12 mouse cellular contexts compared by ENCODE assay signal in the genomic region with DNA sequence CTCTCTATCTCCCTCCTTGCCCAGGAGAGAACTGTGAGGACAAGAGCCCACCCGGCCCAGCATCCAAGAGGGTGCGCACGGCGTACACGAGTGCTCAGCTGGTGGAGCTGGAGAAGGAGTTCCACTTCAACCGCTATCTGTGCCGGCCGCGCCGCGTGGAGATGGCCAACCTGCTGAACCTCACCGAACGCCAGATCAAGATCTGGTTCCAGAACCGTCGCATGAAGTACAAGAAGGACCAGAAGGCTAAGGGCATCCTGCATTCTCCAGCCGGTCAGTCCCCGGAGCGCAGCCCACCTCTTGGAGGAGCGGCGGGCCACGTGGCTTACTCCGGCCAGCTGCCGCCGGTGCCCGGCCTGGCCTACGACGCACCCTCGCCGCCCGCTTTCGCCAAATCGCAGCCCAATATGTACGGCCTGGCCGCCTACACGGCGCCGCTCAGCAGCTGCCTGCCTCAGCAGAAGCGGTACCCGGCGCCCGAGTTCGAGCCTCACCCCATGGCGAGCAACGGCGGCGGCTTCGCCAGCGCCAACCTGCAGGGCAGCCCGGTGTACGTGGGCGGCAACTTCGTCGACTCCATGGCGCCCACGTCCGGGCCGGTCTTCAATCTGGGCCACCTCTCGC. TPM values are rescaled to one million over a fixed set of nuclear protein-coding genes. Genes with fewer than 3 reads are reported as not detected.
DNase-seq lines count a peak whose midpoint lies in the region; ATAC-seq and TF ChIP-seq lines count a peak whose summit lies in the region.
"Had no signal": no experiment of that assay in that cellular context is flagged by ENCODE, and none has a peak within 500 bp of the region (broad histone marks: within the 10 kb centered on the region; RNA-seq: fewer than 3 reads in every experiment).

No protein-coding gene starts in this region.

- H3K9me3 ChIP-seq in forebrain, embryonic 10.5 days: no peaks in the 10 kb centered on the region
- H3K9me3 ChIP-seq in forebrain, embryonic 14.5 days (replicated peaks; ENCODE audit: control insufficient read depth, low read length): no peaks in the 10 kb centered on the region
- no peaks in the 10 kb centered on the region for H3K9me3 ChIP-seq in lung, embryonic 14.5 days (ENCODE audit: low read depth, low read length)
- H3K9me3 ChIP-seq in hindbrain, postnatal 0 days (ENCODE audit: low read length): no peaks in the 10 kb centered on the region
- H3K9me3 ChIP-seq in neural tube, embryonic 15.5 days (replicated peaks): no peaks in the 10 kb centered on the region

- TF ChIP-seq CTCF in lung, embryonic 14.5 days (IDR thresholded peaks at IDR 0.05; ENCODE audit: low read depth): no peak
- TF ChIP-seq CTCF in hindbrain, postnatal 0 days (IDR thresholded peaks at IDR 0.05; ENCODE audit: low read depth): no peak

- no peak overlapping the region for H3K27ac ChIP-seq in forebrain, embryonic 10.5 days
- H3K27ac ChIP-seq in forebrain, embryonic 14.5 days (ENCODE audit: low read depth, low read length): no peak overlapping the region
- H3K27ac ChIP-seq in lung, embryonic 14.5 days (ENCODE audit: low read depth): no peak overlapping the region
- peak overlapping the region; percentile 78 for H3K27ac ChIP-seq in hindbrain, postnatal 0 days
- peak overlapping the region; percentile 78 for H3K27ac ChIP-seq in neural tube, embryonic 15.5 days (replicated peaks)

- no peak overlapping the region for H3K4me2 ChIP-seq in forebrain, embryonic 14.5 days (ENCODE audit: low read length)
- peak overlapping the region; percentile 10; the same call in 1 of the 2 replicates for H3K4me2 ChIP-seq in lung, embryonic 14.5 days
- H3K4me2 ChIP-seq in hindbrain, postnatal 0 days (ENCODE audit: low read depth, low read length): peak overlapping the region; percentile 51
- H3K4me2 ChIP-seq in neural tube, embryonic 15.5 days: peak overlapping the region; percentile 62

- no peak overlapping the region for H3K9ac ChIP-seq in forebrain, embryonic 14.5 days (ENCODE audit: low read length)
- H3K9ac ChIP-seq in lung, embryonic 14.5 days: no peak overlapping the region
- H3K9ac ChIP-seq in hindbrain, postnatal 0 days (replicated peaks; ENCODE audit: low read length): peak overlapping the region; percentile 38
- H3K9ac ChIP-seq in neural tube, embryonic 15.5 days (replicated peaks): peak overlapping the region; percentile 36

- peaks cover 100% of the 10 kb centered on the region for H3K27me3 ChIP-seq in forebrain, embryonic 10.5 days (ENCODE audit: poor library complexity, severe bottlenecking)
- H3K27me3 ChIP-seq in forebrain, embryonic 14.5 days (replicated peaks; ENCODE audit: control insufficient read depth, insufficient read depth, low read length): peaks cover 97% of the 10 kb centered on the region
- H3K27me3 ChIP-seq in lung, embryonic 14.5 days (ENCODE audit: insufficient read depth, low read length): peaks cover 99% of the 10 kb centered on the region
- peaks cover 88% of the 10 kb centered on the region for H3K27me3 ChIP-seq in hindbrain, postnatal 0 days (ENCODE audit: insufficient read depth, low read length)
- H3K27me3 ChIP-seq in neural tube, embryonic 15.5 days (replicated peaks): no peaks in the 10 kb centered on the region

- H3K4me3 ChIP-seq in forebrain, embryonic 10.5 days: no peak overlapping the region; the same call in 1 of the 2 replicates
- H3K4me3 ChIP-seq in forebrain, embryonic 14.5 days (ENCODE audit: low read depth, low read length): no peak overlapping the region
- H3K4me3 ChIP-seq in lung, embryonic 14.5 days (ENCODE audit: low read depth, low read length): peak overlapping the region; percentile 14
- H3K4me3 ChIP-seq in hindbrain, postnatal 0 days (ENCODE audit: low read length): peak overlapping the region; percentile 24
- H3K4me3 ChIP-seq in neural tube, embryonic 15.5 days (replicated peaks): peak overlapping the region; percentile 24
- H3K4me3 ChIP-seq: myocyte had no signal

- H3K4me1 ChIP-seq in forebrain, embryonic 10.5 days: peaks cover 24% of the 10 kb centered on the region
- H3K4me1 ChIP-seq in forebrain, embryonic 14.5 days (ENCODE audit: control insufficient read depth, insufficient read depth, low read length): peaks cover 5% of the 10 kb centered on the region; the same call in 1 of the 2 replicates
- H3K4me1 ChIP-seq in lung, embryonic 14.5 days (ENCODE audit: insufficient read depth): no peaks in the 10 kb centered on the region
- no peaks in the 10 kb centered on the region for H3K4me1 ChIP-seq in hindbrain, postnatal 0 days (ENCODE audit: insufficient read depth, low read length)
- peaks cover 63% of the 10 kb centered on the region for H3K4me1 ChIP-seq in neural tube, embryonic 15.5 days

- no peak; the same call in 1 of the 2 replicates for ATAC-seq in forebrain, embryonic 14.5 days
- ATAC-seq in lung, embryonic 14.5 days (ENCODE audit: insufficient read depth): no peak
- no peak for ATAC-seq in hindbrain, postnatal 0 days
- no peak for ATAC-seq in neural tube, embryonic 15.5 days (ENCODE audit: low FRiP score)

- under 1% methylated on average over 58 of the region's 58 CpGs for WGBS in forebrain, embryonic 10.5 days
- WGBS in forebrain, embryonic 14.5 days: under 1% methylated on average over 57 of the region's 58 CpGs
- WGBS in lung, embryonic 14.5 days: 2% methylated on average over 58 of the region's 58 CpGs
- under 1% methylated on average over 57 of the region's 58 CpGs for WGBS in hindbrain, postnatal 0 days
- 3% methylated on average over 58 of the region's 58 CpGs for WGBS in neural tube, embryonic 15.5 days

- peak; percentile 46 for DNase-seq in forebrain, embryonic 10.5 days (ENCODE audit: extremely low spot score, low spot score)
- DNase-seq in forebrain, embryonic 14.5 days (ENCODE audit: low spot score): no peak
- DNase-seq in lung, embryonic 14.5 days: no peak
- DNase-seq in lung, postnatal 25 days (ENCODE audit: low spot score): no peak
- peak; percentile 19 for DNase-seq in hindbrain, postnatal 0 days (ENCODE audit: low spot score)
- no peak for DNase-seq in cerebellum, postnatal 4 days (ENCODE audit: low spot score in 2 of 2)
- DNase-seq in left cerebral cortex, postnatal 25 days (ENCODE audit: low spot score in 2 of 2): no peak
- DNase-seq: cerebellum, adult 8-10 months had no signal

- no peaks in the 10 kb centered on the region for H3K36me3 ChIP-seq in forebrain, embryonic 10.5 days (replicated peaks)
- H3K36me3 ChIP-seq in forebrain, embryonic 14.5 days (ENCODE audit: control insufficient read depth, insufficient read depth, low read length): no peaks in the 10 kb centered on the region
- H3K36me3 ChIP-seq in lung, embryonic 14.5 days (ENCODE audit: insufficient read depth): no peaks in the 10 kb centered on the region
- no peaks in the 10 kb centered on the region for H3K36me3 ChIP-seq in hindbrain, postnatal 0 days (ENCODE audit: insufficient read depth, low read length)
- 0 out of 2 replicates have a peak, but pooled peaks cover 6% of the 10 kb centered on the region for H3K36me3 ChIP-seq in neural tube, embryonic 15.5 days

- intact Hi-C loops in left cerebral cortex, postnatal 25 days (cut with DNase I): loop anchor here (5.0 to 10.0 kb wide), 2 partner anchors 94 to 678 kb away; no protein-coding TSS in a partner anchor

RNA-seq across cellular contexts. Expression of gene Hoxd1, which starts 16.4 kb away (rescaled TPM):
- not detected in 2 replicates for polyA plus RNA-seq in forebrain, embryonic 10.5 days (2016; fragmentation: Nextera tagmentation; extraction: Ambion mirVana)
- not detected in 2 replicates for polyA plus RNA-seq in forebrain, embryonic 14.5 days (2014; fragmentation: Nextera tagmentation; extraction: Ambion mirVana)
- 0.09 TPM in 1 of 2 replicates, not detected in the other for polyA plus RNA-seq in lung, embryonic 14.5 days (2014; fragmentation: Nextera tagmentation; extraction: Ambion mirVana)
- 0.26 and 1.7 TPM in 2 replicates for total RNA-seq in hindbrain, postnatal 0 days (2014; rRNA removed)
- polyA plus RNA-seq in hindbrain, postnatal 0 days (2015; fragmentation: Nextera tagmentation; extraction: Ambion mirVana): 0.43 and 0.46 TPM in 2 replicates
- polyA plus RNA-seq in neural tube, embryonic 15.5 days (2015; fragmentation: Nextera tagmentation; extraction: Ambion mirVana): 1.7 and 2.1 TPM in 2 replicates
- total RNA-seq in left cerebral cortex, postnatal 25 days (2021): under 1 TPM in 1 of 2 experiments, not detected in 1; 0.37 TPM
- total RNA-seq: heart, postnatal 25 days; left cerebral cortex, postnatal 14 days had no signal
- polyA plus RNA-seq: myocyte had no signal

RNA-seq across cellular contexts. Expression of gene Gm28230, which starts 19.9 kb away (rescaled TPM):
- polyA plus RNA-seq in forebrain, embryonic 10.5 days (2016; fragmentation: Nextera tagmentation; extraction: Ambion mirVana): not detected in 2 replicates
- polyA plus RNA-seq in forebrain, embryonic 14.5 days (2014; fragmentation: Nextera tagmentation; extraction: Ambion mirVana): not detected in 2 replicates
- polyA plus RNA-seq in lung, embryonic 14.5 days (2014; fragmentation: Nextera tagmentation; extraction: Ambion mirVana): not detected in 2 replicates
- 1.3 and 3.5 TPM in 2 replicates for total RNA-seq in hindbrain, postnatal 0 days (2014; rRNA removed)
- 0.37 and 0.70 TPM in 2 replicates for polyA plus RNA-seq in hindbrain, postnatal 0 days (2015; fragmentation: Nextera tagmentation; extraction: Ambion mirVana)
- 0.96 and 2.0 TPM in 2 replicates for polyA plus RNA-seq in neural tube, embryonic 15.5 days (2015; fragmentation: Nextera tagmentation; extraction: Ambion mirVana)
- not detected for total RNA-seq in left cerebral cortex, postnatal 25 days (2021)
- total RNA-seq: heart, postnatal 25 days; left cerebral cortex, postnatal 14 days had no signal
- polyA plus RNA-seq: myocyte had no signal

RNA-seq across cellular contexts. Expression of gene Hoxd4, which starts 34.7 kb away (rescaled TPM):
- polyA plus RNA-seq in forebrain, embryonic 10.5 days (2016; fragmentation: Nextera tagmentation; extraction: Ambion mirVana): not detected in 2 replicates
- not detected in 2 replicates for polyA plus RNA-seq in forebrain, embryonic 14.5 days (2014; fragmentation: Nextera tagmentation; extraction: Ambion mirVana)
- polyA plus RNA-seq in lung, embryonic 14.5 days (2014; fragmentation: Nextera tagmentation; extraction: Ambion mirVana): not detected in 2 replicates
- 13.9 and 18.1 TPM in 2 replicates for total RNA-seq in hindbrain, postnatal 0 days (2014; rRNA removed)
- polyA plus RNA-seq in hindbrain, postnatal 0 days (2015; fragmentation: Nextera tagmentation; extraction: Ambion mirVana): 1.6 and 1.9 TPM in 2 replicates
- 4.3 and 4.5 TPM in 2 replicates for polyA plus RNA-seq in neural tube, embryonic 15.5 days (2015; fragmentation: Nextera tagmentation; extraction: Ambion mirVana)
- not detected for total RNA-seq in left cerebral cortex, postnatal 25 days (2021)
- total RNA-seq: left cerebral cortex, postnatal 14 days had no signal
- polyA plus RNA-seq: myocyte had no signal

RNA-seq across cellular contexts. Expression of gene Hoxd3, which starts 34.7 kb away (rescaled TPM):
- 0.10 TPM in 1 of 2 replicates, not detected in the other for polyA plus RNA-seq in forebrain, embryonic 10.5 days (2016; fragmentation: Nextera tagmentation; extraction: Ambion mirVana)
- not detected in 2 replicates for polyA plus RNA-seq in forebrain, embryonic 14.5 days (2014; fragmentation: Nextera tagmentation; extraction: Ambion mirVana)
- not detected in 2 replicates for polyA plus RNA-seq in lung, embryonic 14.5 days (2014; fragmentation: Nextera tagmentation; extraction: Ambion mirVana)
- total RNA-seq in hindbrain, postnatal 0 days (2014; rRNA removed): 31.3 and 36.8 TPM in 2 replicates
- polyA plus RNA-seq in hindbrain, postnatal 0 days (2015; fragmentation: Nextera tagmentation; extraction: Ambion mirVana): 25.2 and 26.3 TPM in 2 replicates
- 14.5 and 29.1 TPM in 2 replicates for polyA plus RNA-seq in neural tube, embryonic 15.5 days (2015; fragmentation: Nextera tagmentation; extraction: Ambion mirVana)
- not detected for total RNA-seq in left cerebral cortex, postnatal 25 days (2021)
- total RNA-seq: heart, postnatal 25 days; left cerebral cortex, postnatal 14 days had no signal
- polyA plus RNA-seq: myocyte had no signal

RNA-seq across cellular contexts. Expression of gene Hoxd8, which starts 42.0 kb away (rescaled TPM):
- polyA plus RNA-seq in forebrain, embryonic 10.5 days (2016; fragmentation: Nextera tagmentation; extraction: Ambion mirVana): not detected in 2 replicates
- polyA plus RNA-seq in forebrain, embryonic 14.5 days (2014; fragmentation: Nextera tagmentation; extraction: Ambion mirVana): 0.09 TPM in 1 of 2 replicates, not detected in the other
- polyA plus RNA-seq in lung, embryonic 14.5 days (2014; fragmentation: Nextera tagmentation; extraction: Ambion mirVana): 0.27 and 0.29 TPM in 2 replicates
- 0.37 and 9.2 TPM in 2 replicates for total RNA-seq in hindbrain, postnatal 0 days (2014; rRNA removed)
- polyA plus RNA-seq in hindbrain, postnatal 0 days (2015; fragmentation: Nextera tagmentation; extraction: Ambion mirVana): 0.21 TPM in 1 of 2 replicates, not detected in the other
- 12.4 and 12.5 TPM in 2 replicates for polyA plus RNA-seq in neural tube, embryonic 15.5 days (2015; fragmentation: Nextera tagmentation; extraction: Ambion mirVana)
- total RNA-seq in left cerebral cortex, postnatal 25 days (2021): under 1 TPM in 1 of 2 experiments, not detected in 1; 0.14 TPM
- total RNA-seq: left cerebral cortex, postnatal 14 days had no signal
- polyA plus RNA-seq: myocyte had no signal

Comparison
In these comparisons a context has a peak if more than half of its experiments do, and no peak if none do; other contexts are left out.
1. DNase-seq: peak in forebrain, embryonic 10.5 days (single experiment) and hindbrain, postnatal 0 days (single experiment); none in forebrain, embryonic 14.5 days (single experiment), lung, embryonic 14.5 days (single experiment), lung, postnatal 25 days (single experiment), cerebellum, postnatal 4 days (0 of 2) and left cerebral cortex, postnatal 25 days (0 of 2).
2. H3K27ac ChIP-seq: peak in hindbrain, postnatal 0 days (single experiment) and neural tube, embryonic 15.5 days (single experiment); none in forebrain, embryonic 10.5 days (single experiment), forebrain, embryonic 14.5 days (single experiment) and lung, embryonic 14.5 days (single experiment).
3. H3K4me3 ChIP-seq: peak in lung, embryonic 14.5 days (single experiment), hindbrain, postnatal 0 days (single experiment) and neural tube, embryonic 15.5 days (single experiment); none in forebrain, embryonic 10.5 days (single experiment) and forebrain, embryonic 14.5 days (single experiment).
4. H3K9ac ChIP-seq: peak in hindbrain, postnatal 0 days (single experiment) and neural tube, embryonic 15.5 days (single experiment); none in forebrain, embryonic 14.5 days (single experiment) and lung, embryonic 14.5 days (single experiment).